Mouse (Mus musculus): ENCODE data around the gene Rap1gds1.
A peak's percentile ranks its signal among the peaks of the same experiment; 100 is the strongest.

Rap1gds1 gene

DNA sequence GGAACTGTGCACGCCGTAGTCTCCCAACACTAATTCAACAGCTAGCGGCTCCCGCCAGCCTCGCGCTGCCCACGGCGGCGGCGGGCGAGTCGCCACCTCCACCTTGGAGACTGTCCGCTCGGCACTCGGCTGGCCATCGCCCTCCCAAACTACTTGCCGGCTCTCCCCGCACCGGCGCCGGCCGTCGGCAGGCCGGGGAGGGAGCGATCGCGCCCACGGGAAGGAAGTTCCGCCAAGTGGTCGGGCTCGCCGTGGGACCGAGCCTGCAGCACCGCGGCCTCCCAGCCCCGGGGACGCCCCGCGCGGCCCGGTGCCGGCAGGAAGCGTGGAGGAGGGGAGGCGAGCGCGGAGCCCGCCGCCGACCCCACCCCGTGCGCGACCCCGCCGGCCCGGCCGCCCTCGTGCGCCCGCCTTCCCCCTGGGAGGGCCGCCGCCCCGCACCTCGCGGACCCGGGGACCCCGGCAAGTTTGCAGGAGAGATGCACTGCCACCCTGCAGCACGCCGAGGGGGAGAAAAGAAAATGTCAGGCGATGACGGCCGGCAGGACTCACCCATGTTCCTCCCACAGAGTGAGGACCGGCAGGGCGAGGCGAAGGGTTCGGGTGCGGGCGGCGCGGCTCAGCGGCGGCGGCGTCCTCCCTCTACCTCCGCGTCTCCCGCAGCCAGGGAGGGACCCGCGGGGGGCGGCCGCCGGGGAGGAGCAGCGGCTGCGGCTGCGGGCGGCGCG, at the start of gene Rap1gds1:
Gene Rap1gds1 (minus strand): TSS at position 718 of the 728 bp plus-strand sequence.
- peak; percentile 80 to 93 for DNase-seq (ENCODE audit: inconsistent age in 2 of 2, low spot score in 1 of 2)

- DNase-seq (ENCODE audit: inconsistent age in 2 of 2, low spot score in 1 of 2): no peak
Measured at GRCm38 (mm10) chr3:139118446-139118845, 43.4 kb upstream of the Rap1gds1 start.

- no peak for DNase-seq (ENCODE audit: inconsistent age in 2 of 2, low spot score in 1 of 2)
Measured at GRCm38 (mm10) chr3:139116733-139117337, 41.8 kb upstream of the Rap1gds1 start.

GRCm38 (mm10) chr3:139112335-139112973, 37.5 kb upstream of the Rap1gds1 start:
- DNase-seq (ENCODE audit: inconsistent age in 2 of 2, low spot score in 1 of 2): no peak

GRCm38 (mm10) chr3:139111877-139112276, 36.9 kb upstream of the Rap1gds1 start:
- no peak for DNase-seq (ENCODE audit: inconsistent age in 2 of 2, low spot score in 1 of 2)

DNA sequence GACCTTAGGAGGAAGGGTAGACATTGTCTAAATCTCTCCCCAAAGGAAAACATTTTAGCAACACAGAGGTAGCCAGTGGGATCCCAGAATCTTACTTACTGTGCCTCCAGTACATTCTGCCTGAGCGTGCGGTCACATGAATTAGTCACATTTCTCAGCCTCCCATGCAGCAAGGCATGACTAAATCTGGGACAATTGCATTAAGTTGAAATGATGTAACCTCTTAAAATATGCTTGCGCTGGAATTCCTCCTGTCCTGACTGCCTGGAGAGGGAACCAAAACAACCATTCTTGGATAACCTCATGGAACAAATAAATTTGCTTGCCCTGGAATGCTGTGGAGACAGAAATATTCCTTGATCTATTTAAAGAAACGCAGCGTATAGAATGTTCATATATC, 33.2 kb upstream of the Rap1gds1 start:
- no peak for DNase-seq (ENCODE audit: inconsistent age in 2 of 2, low spot score in 1 of 2)

- DNase-seq (ENCODE audit: inconsistent age in 2 of 2, low spot score in 1 of 2): no peak
Measured at GRCm38 (mm10) chr3:139103914-139104313, 28.9 kb upstream of the Rap1gds1 start.

- no peak for DNase-seq (ENCODE audit: inconsistent age in 2 of 2, low spot score in 1 of 2)
Measured at GRCm38 (mm10) chr3:139103346-139103745, 28.3 kb upstream of the Rap1gds1 start.

DNA sequence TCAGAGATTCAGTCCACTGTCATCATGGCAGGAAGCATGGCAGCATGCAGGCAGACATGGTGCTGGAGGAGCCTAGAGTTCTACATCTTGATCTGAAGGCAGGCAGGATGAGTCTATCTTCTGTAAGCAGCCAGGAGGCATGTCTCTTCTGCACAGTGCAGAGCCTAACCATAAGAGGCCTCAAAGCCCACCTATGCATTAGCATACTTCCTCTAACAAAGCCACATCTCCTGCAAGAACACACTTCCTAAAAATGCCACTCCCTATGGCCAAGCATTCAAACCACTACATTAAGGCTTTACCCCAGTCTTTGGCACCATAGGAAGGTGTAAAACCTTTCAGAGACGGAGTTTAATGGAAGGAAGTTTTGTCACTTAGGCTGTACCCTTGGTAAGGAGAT, 26.9 kb upstream of the Rap1gds1 start:
- no peak for DNase-seq (ENCODE audit: inconsistent age in 2 of 2, low spot score in 1 of 2)

DNA sequence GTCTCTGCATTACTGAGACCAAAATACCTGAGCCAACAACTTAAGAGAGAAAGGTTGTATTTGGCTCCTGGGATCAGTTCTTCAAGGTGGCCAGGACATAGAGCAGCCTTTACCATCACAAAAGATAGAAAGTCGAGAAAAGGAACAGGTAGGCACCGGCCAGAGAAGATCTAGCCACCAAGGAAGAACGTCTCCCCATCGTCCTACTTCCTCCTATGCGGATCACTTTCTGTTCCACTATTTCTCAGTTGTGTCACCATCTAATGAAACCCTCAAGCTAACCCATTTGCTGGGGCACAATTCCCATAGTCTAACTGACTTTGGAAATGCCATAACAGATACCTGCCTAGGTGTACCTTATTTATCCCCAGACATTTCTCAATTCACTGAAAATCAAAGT, 24.3 kb upstream of the Rap1gds1 start:
- no peak for DNase-seq (ENCODE audit: inconsistent age in 2 of 2, low spot score in 1 of 2)

DNA sequence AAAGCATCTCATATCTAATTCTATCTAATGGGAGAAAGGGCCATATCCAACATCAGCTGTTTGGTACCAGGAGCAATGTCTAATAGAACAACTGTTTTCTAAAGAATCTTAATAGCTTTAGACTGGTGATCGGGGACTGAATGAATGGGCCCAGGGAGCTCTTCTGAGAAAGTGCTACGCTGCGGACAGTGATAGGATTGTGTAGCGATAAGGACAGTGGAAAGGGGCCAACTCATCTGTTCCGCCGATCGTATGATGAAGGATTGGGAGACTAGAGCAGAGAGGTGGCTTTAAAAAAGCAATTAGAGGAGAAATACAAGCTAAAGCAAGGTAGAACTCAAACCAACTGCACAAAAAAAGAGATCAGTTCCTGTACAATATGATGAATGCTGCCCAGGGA, 20.9 kb upstream of the Rap1gds1 start:
- no peak for DNase-seq (ENCODE audit: inconsistent age in 2 of 2, low spot score in 1 of 2)

DNA sequence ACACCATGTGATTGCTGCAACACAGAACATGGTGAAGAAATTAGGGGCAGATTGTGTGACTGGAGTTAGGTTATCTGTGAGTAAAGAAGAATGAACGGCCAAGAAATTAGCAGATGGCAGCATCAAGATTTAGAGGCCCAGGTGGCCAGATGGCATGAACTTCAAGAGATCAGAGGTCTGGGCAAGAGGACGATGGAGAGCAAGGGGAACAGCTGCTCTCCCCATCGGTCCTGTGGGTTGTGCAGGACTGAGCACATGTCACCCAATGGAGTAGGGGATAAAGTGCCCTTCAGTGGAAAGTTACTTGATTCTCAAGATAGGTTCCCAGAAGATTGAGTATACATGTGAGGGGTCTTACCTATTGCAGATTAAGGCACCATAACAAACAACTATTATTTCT, 13.5 kb upstream of the Rap1gds1 start:
- DNase-seq (ENCODE audit: inconsistent age in 2 of 2, low spot score in 1 of 2): no peak

DNA sequence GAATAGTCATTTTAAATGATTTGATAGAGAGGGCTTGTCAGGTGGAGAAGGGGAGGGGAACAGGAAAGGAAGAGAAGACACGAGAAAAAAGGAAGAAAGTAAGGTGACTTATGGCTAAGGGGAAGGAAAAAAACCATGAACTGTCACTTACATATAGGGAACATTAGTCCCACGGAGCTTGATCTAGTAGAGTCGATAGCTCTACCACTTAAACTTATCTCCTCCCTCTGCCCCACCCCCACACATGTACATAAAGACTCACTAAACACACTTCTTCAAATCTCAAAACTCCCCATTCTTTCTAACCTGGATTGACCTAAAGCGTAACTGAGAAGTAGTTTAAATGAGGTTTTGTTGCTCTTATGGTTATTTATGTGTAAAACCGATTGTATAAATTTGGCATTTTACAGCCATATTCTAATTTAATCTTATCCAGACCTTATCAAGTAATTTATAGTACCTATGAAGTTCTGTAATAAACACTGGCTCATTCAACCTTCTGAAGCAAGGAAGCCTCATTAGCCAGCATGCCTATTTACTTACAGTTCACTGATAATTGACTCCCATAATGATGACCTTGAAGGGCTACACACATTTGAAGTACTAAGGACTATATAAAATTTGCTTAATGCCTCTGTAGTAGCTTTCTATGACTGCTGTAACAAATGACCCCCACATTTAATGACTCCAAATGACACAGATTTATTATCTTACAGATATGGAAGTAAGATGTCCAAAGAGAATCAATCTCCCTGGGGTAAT, 9.0 kb upstream of the Rap1gds1 start:
- no peak for DNase-seq (ENCODE audit: inconsistent age in 2 of 2, low spot score in 1 of 2)

- DNase-seq (ENCODE audit: inconsistent age in 2 of 2, low spot score in 1 of 2): no peak
Measured at GRCm38 (mm10) chr3:139079831-139080230, 4.8 kb upstream of the Rap1gds1 start.

GRCm38 (mm10) chr3:139078010-139078409, 3.0 kb upstream of the Rap1gds1 start:
- DNase-seq (ENCODE audit: inconsistent age in 2 of 2, low spot score in 1 of 2): no peak

GRCm38 (mm10) chr3:139076059-139076455, 1.1 kb upstream of the Rap1gds1 start:
- no peak for DNase-seq (ENCODE audit: inconsistent age in 2 of 2, low spot score in 1 of 2)

DNA sequence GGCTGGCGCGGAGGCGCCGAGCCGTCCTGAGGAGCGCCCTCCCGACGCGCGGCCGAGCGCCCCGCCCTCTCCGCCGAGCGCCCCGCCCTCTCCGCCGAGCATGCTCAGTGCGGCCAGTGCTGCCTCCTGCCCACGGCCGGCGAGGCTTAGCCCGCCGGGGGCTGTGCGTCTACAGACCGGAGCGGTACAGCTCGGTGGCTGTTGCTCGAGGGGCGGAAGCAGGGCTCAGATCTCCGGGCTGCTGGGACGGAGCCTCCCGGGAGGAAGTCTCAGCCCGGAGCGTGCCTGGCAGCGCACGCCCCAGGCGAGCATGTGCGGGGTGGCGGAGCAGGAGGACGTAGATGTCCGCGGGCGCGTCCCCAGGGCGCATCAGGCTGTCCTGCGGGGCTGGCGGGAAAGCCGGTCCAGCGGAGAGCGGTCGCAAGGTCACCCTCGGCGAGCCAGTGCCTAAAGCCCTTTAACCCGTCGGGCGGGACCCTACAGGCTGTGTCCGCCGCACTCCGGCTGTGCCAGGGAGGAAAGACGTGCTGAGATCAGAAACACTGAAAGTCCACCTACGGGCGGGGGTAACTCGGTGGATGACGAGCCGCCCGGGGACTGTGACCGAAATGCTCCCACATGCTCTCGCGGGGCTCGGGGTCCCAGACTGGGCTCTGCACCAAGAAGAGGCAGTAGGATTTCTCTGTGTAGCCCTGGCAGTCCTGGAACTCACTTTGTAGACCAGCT, 495 bp upstream of the Rap1gds1 start:
- DNase-seq (ENCODE audit: inconsistent age in 2 of 2, low spot score in 1 of 2): peak; percentile 94 to 97

- DNase-seq (ENCODE audit: inconsistent age in 2 of 2, low spot score in 1 of 2): peak in 1 of 2 experiments; percentile 59
Measured at GRCm38 (mm10) chr3:139073801-139074483, 1.1 kb downstream of the Rap1gds1 start.

- DNase-seq (ENCODE audit: inconsistent age in 2 of 2, low spot score in 1 of 2): no peak
Measured at GRCm38 (mm10) chr3:139069539-139069938, 5.5 kb downstream of the Rap1gds1 start.

GRCm38 (mm10) chr3:139064076-139064475, 10.9 kb downstream of the Rap1gds1 start:
- DNase-seq (ENCODE audit: inconsistent age in 2 of 2, low spot score in 1 of 2): no peak

Measured in adrenal gland, adult (tissue).